In the genomic region with DNA sequence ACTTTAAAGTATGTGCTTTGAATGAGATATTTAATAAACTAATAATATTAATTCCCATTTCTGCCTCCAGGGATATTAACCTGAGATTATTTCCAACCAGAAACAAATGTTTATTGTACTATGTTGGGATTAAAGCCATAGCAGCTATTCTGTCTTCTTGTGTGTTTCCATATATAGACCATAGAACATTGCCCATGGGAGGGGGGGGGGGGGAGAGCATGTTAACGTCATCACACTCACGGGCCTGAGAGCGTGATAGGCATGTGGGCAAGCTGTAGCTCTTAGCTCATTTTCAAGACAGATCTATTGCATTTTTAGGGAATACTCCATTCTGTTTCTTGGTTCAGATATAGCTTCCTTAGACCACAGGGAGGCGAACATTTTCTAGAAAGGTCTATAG, we compare ENCODE assay signal across 26 mouse cellular contexts.
A peak's percentile ranks its signal among the peaks of the same experiment; 100 is the strongest.
DNase-seq lines count a peak whose midpoint lies in the region; ATAC-seq and TF ChIP-seq lines count a peak whose summit lies in the region.
"Had no signal": no experiment of that assay in that cellular context is flagged by ENCODE, and none has a peak within 500 bp of the region (broad histone marks: within the 10 kb centered on the region; RNA-seq: fewer than 3 reads in every experiment).

No protein-coding gene starts in this region.

- intact Hi-C loops in gastrocnemius, adult 2 months (cut with DNase I): no loop called here

- H3K4me3 ChIP-seq in gastrocnemius, adult 2 months: no peak overlapping the region
- no peak overlapping the region for H3K4me3 ChIP-seq in heart, embryonic 15.5 days
- no peak overlapping the region for H3K4me3 ChIP-seq in heart, embryonic 11.5 days (ENCODE audit: low read depth, low read length)
- H3K4me3 ChIP-seq in limb, embryonic 13.5 days: no peak overlapping the region
- H3K4me3 ChIP-seq in limb, embryonic 10.5 days: no peak overlapping the region
- no peak overlapping the region for H3K4me3 ChIP-seq in spleen, adult 2 months (ENCODE audit: extremely low read depth, insufficient read depth, insufficient read length)
- H3K4me3 ChIP-seq: embryonic facial prominence, embryonic 12.5 days; left cerebral cortex, adult 2 months; liver, embryonic 12.5 days; neural tube, embryonic 15.5 days had no signal

- TF ChIP-seq POLR2A in spleen, adult 2 months (IDR thresholded peaks at IDR 0.05; ENCODE audit: low read depth, low read length): no peak

- DNase-seq in gastrocnemius, adult 2 months: no peak
- DNase-seq in gastrocnemius, postnatal 4 days (ENCODE audit: low spot score in 2 of 2): no peak
- DNase-seq in limb, embryonic 10.5 days (ENCODE audit: low spot score): no peak
- DNase-seq in spleen, adult 2 months (ENCODE audit: low read depth in 1 of 2, low spot score in 2 of 2): peak in 1 of 2 experiments; percentile 32
- DNase-seq in spleen, postnatal 14 days (ENCODE audit: low spot score in 2 of 2): no peak
- DNase-seq: cerebellum, adult 11-12 months; cerebellum, adult 9-11 months; embryo, embryonic 11 days; kidney, postnatal 14 days; midbrain, embryonic 14.5 days; retina, postnatal 1 day; right cerebral cortex, postnatal 14 days; thymus, adult 18-20 months; thymus, postnatal 25 days had no signal

- H3K4me2 ChIP-seq in heart, embryonic 15.5 days: no peak overlapping the region
- no peak overlapping the region for H3K4me2 ChIP-seq in heart, embryonic 11.5 days
- H3K4me2 ChIP-seq in limb, embryonic 13.5 days (replicated peaks): no peak overlapping the region
- H3K4me2 ChIP-seq: embryonic facial prominence, embryonic 12.5 days; hindbrain, embryonic 14.5 days; liver, embryonic 12.5 days; neural tube, embryonic 15.5 days had no signal

- 47% methylated on average over 4 of the region's 4 CpGs for WGBS in heart, embryonic 15.5 days
- WGBS in heart, embryonic 11.5 days (ENCODE audit: insufficient replicate concordance): 57% methylated on average over 4 of the region's 4 CpGs
- 58% methylated on average over 4 of the region's 4 CpGs for WGBS in limb, embryonic 13.5 days
- WGBS in limb, embryonic 10.5 days: 95% methylated on average over 4 of the region's 4 CpGs
- WGBS in spleen, adult 2 months: 54% methylated on average over 4 of the region's 4 CpGs

- H3K4me1 ChIP-seq in heart, embryonic 15.5 days (replicated peaks): peaks cover 21% of the 10 kb centered on the region
- H3K4me1 ChIP-seq in heart, embryonic 11.5 days (ENCODE audit: control insufficient read depth, insufficient read depth, low read length): peaks cover 13% of the 10 kb centered on the region
- peaks cover 34% of the 10 kb centered on the region for H3K4me1 ChIP-seq in limb, embryonic 13.5 days
- H3K4me1 ChIP-seq in limb, embryonic 10.5 days: peaks cover 13% of the 10 kb centered on the region
- H3K4me1 ChIP-seq in spleen, adult 2 months (ENCODE audit: control insufficient read depth, insufficient read depth, insufficient read length): peaks cover 19% of the 10 kb centered on the region; the same call in 1 of the 2 replicates
- H3K4me1 ChIP-seq: embryonic facial prominence, embryonic 12.5 days had no signal

- H3K9ac ChIP-seq in heart, embryonic 15.5 days: no peak overlapping the region
- no peak overlapping the region for H3K9ac ChIP-seq in heart, embryonic 11.5 days (ENCODE audit: low read depth, low read length)
- no peak overlapping the region for H3K9ac ChIP-seq in limb, embryonic 13.5 days
- H3K9ac ChIP-seq: embryonic facial prominence, embryonic 12.5 days; hindbrain, embryonic 14.5 days; liver, embryonic 12.5 days; liver, postnatal 0 days; neural tube, embryonic 15.5 days had no signal

- no peaks in the 10 kb centered on the region for H3K9me3 ChIP-seq in heart, embryonic 15.5 days (replicated peaks)
- H3K9me3 ChIP-seq in heart, embryonic 11.5 days (replicated peaks; ENCODE audit: control insufficient read depth, low read length): no peaks in the 10 kb centered on the region
- no peaks in the 10 kb centered on the region for H3K9me3 ChIP-seq in limb, embryonic 13.5 days
- H3K9me3 ChIP-seq in limb, embryonic 10.5 days (replicated peaks): no peaks in the 10 kb centered on the region
- H3K9me3 ChIP-seq: embryonic facial prominence, embryonic 12.5 days; liver, embryonic 12.5 days; neural tube, embryonic 15.5 days had no signal

- H3K27me3 ChIP-seq in heart, embryonic 15.5 days: no peaks in the 10 kb centered on the region
- H3K27me3 ChIP-seq in heart, embryonic 11.5 days (ENCODE audit: control insufficient read depth, insufficient read depth, low read length): no peaks in the 10 kb centered on the region
- H3K27me3 ChIP-seq in limb, embryonic 13.5 days: no peaks in the 10 kb centered on the region
- no peaks in the 10 kb centered on the region for H3K27me3 ChIP-seq in limb, embryonic 10.5 days (ENCODE audit: low read depth, poor library complexity, severe bottlenecking)
- H3K27me3 ChIP-seq in spleen, adult 2 months (ENCODE audit: control insufficient read depth, insufficient read depth, low read length): no peaks in the 10 kb centered on the region
- H3K27me3 ChIP-seq: embryonic facial prominence, embryonic 12.5 days; liver, embryonic 12.5 days; neural tube, embryonic 15.5 days; Patski had no signal

- TF ChIP-seq CTCF in gastrocnemius, adult 2 months (IDR thresholded peaks at IDR 0.05): no peak
- TF ChIP-seq CTCF in spleen, adult 2 months (IDR thresholded peaks at IDR 0.05; ENCODE audit: extremely low read depth, insufficient read depth, insufficient read length, insufficient replicate concordance): no peak

- peak overlapping the region; percentile 75 for H3K27ac ChIP-seq in gastrocnemius, adult 2 months
- H3K27ac ChIP-seq in heart, embryonic 15.5 days: 0 out of 2 replicates have a peak overlapping the region, but pooled peaks have one; percentile 11
- H3K27ac ChIP-seq in heart, embryonic 11.5 days (ENCODE audit: low read depth, low read length): no peak overlapping the region; the same call in 1 of the 2 replicates
- H3K27ac ChIP-seq in limb, embryonic 13.5 days: no peak overlapping the region
- H3K27ac ChIP-seq in limb, embryonic 10.5 days: no peak overlapping the region
- H3K27ac ChIP-seq in spleen, adult 2 months (ENCODE audit: insufficient read depth, low read length): 0 out of 2 replicates have a peak overlapping the region, but pooled peaks have one; percentile 12
- H3K27ac ChIP-seq: embryonic facial prominence, embryonic 12.5 days; hindbrain, embryonic 14.5 days; left cerebral cortex, adult 2 months; liver, embryonic 12.5 days; neural tube, embryonic 15.5 days had no signal

- H3K36me3 ChIP-seq in heart, embryonic 15.5 days: no peaks in the 10 kb centered on the region
- no peaks in the 10 kb centered on the region for H3K36me3 ChIP-seq in heart, embryonic 11.5 days (ENCODE audit: control insufficient read depth, insufficient read depth, low read length)
- no peaks in the 10 kb centered on the region for H3K36me3 ChIP-seq in limb, embryonic 13.5 days
- no peaks in the 10 kb centered on the region for H3K36me3 ChIP-seq in limb, embryonic 10.5 days
- no peaks in the 10 kb centered on the region for H3K36me3 ChIP-seq in spleen, adult 2 months (ENCODE audit: control insufficient read depth, insufficient read depth, low read length)
- H3K36me3 ChIP-seq: embryonic facial prominence, embryonic 12.5 days; liver, embryonic 12.5 days; neural tube, embryonic 15.5 days had no signal

- no peak; the same call in 1 of the 2 replicates for ATAC-seq in heart, embryonic 15.5 days (replicated peaks; ENCODE audit: insufficient number of reproducible peaks, insufficient read depth, low FRiP score, low read depth)
- no peak for ATAC-seq in heart, embryonic 11.5 days (replicated peaks; ENCODE audit: insufficient number of reproducible peaks, low FRiP score, low TSS enrichment)
- 0 out of 2 replicates have a peak, but pooled peaks have one; percentile 59 for ATAC-seq in limb, embryonic 13.5 days (ENCODE audit: low FRiP score, low read depth)
- ATAC-seq: forebrain, embryonic 14.5 days; intestine, postnatal 0 days; liver, embryonic 12.5 days; liver, postnatal 0 days; Patski had no signal

Comparison
In these comparisons a context has a peak if more than half of its experiments do, and no peak if none do; other contexts are left out.
1. H3K27ac ChIP-seq: peak in gastrocnemius, adult 2 months (single experiment), heart, embryonic 15.5 days (single experiment) and spleen, adult 2 months (single experiment); none in heart, embryonic 11.5 days (single experiment), limb, embryonic 13.5 days (single experiment) and limb, embryonic 10.5 days (single experiment).